ENCODE assay signal across 11 mouse cellular contexts in genomic region chr9:108453458-108453857, GRCm38 (mm10). TPM values are rescaled to one million over a fixed set of nuclear protein-coding genes. Genes with fewer than 3 reads are reported as not detected.
DNase-seq lines count a peak whose midpoint lies in the region; ATAC-seq and TF ChIP-seq lines count a peak whose summit lies in the region.
"Had no signal": no experiment of that assay in that cellular context is flagged by ENCODE, and none has a peak within 500 bp of the region (broad histone marks: within the 10 kb centered on the region; RNA-seq: fewer than 3 reads in every experiment).

No protein-coding gene starts in this region.

- H3K9me3 ChIP-seq in heart, embryonic 14.5 days (ENCODE audit: control insufficient read depth, low read length) = no peaks in the 10 kb centered on the region
- no peaks in the 10 kb centered on the region for H3K9me3 ChIP-seq in lung, embryonic 15.5 days
- H3K9me3 ChIP-seq in hindbrain, postnatal 0 days (ENCODE audit: low read length) = no peaks in the 10 kb centered on the region
- no peaks in the 10 kb centered on the region for H3K9me3 ChIP-seq in stomach, embryonic 14.5 days (ENCODE audit: control insufficient read depth, low read depth, low read length)
- H3K9me3 ChIP-seq: liver, embryonic 15.5 days had no signal

- H3K4me1 ChIP-seq in heart, embryonic 14.5 days (ENCODE audit: control insufficient read depth in 2 of 2, insufficient read depth in 2 of 2, low read length in 2 of 2) = peaks cover 24 to 36% of the 10 kb centered on the region in 2 experiments
- H3K4me1 ChIP-seq in lung, embryonic 15.5 days = peaks cover 43% of the 10 kb centered on the region
- peaks cover 27% of the 10 kb centered on the region for H3K4me1 ChIP-seq in hindbrain, postnatal 0 days (ENCODE audit: insufficient read depth, low read length)
- H3K4me1 ChIP-seq in stomach, embryonic 14.5 days (ENCODE audit: control insufficient read depth, insufficient read depth, low read length) = peaks cover 30% of the 10 kb centered on the region

- H3K9ac ChIP-seq in heart, embryonic 14.5 days (ENCODE audit: low read length) = peak overlapping the region; percentile 83
- H3K9ac ChIP-seq in lung, embryonic 15.5 days = no peak overlapping the region
- H3K9ac ChIP-seq in hindbrain, postnatal 0 days (replicated peaks; ENCODE audit: low read length) = peak overlapping the region; percentile 66; the same call in 1 of the 2 replicates
- no peak overlapping the region for H3K9ac ChIP-seq in stomach, embryonic 14.5 days (replicated peaks; ENCODE audit: low read depth, low read length)
- H3K9ac ChIP-seq: liver, embryonic 15.5 days had no signal

- 60% methylated on average over 4 of the region's 4 CpGs for WGBS in heart, embryonic 14.5 days
- 61% methylated on average over 4 of the region's 4 CpGs for WGBS in lung, embryonic 15.5 days
- WGBS in hindbrain, postnatal 0 days = 59% methylated on average over 4 of the region's 4 CpGs
- WGBS in stomach, embryonic 14.5 days = 57% methylated on average over 4 of the region's 4 CpGs

- no peak for TF ChIP-seq CTCF in hindbrain, postnatal 0 days (IDR thresholded peaks at IDR 0.05; ENCODE audit: low read depth)

- peaks cover 13% of the 10 kb centered on the region for H3K36me3 ChIP-seq in heart, embryonic 14.5 days (ENCODE audit: control insufficient read depth, insufficient read depth, low read length)
- H3K36me3 ChIP-seq in lung, embryonic 15.5 days = peaks cover 8% of the 10 kb centered on the region
- peaks cover 3% of the 10 kb centered on the region; the same call in 1 of the 2 replicates for H3K36me3 ChIP-seq in hindbrain, postnatal 0 days (ENCODE audit: insufficient read depth, low read length)
- H3K36me3 ChIP-seq in stomach, embryonic 14.5 days (ENCODE audit: control insufficient read depth, insufficient read depth, low read length) = peaks cover 3% of the 10 kb centered on the region; the same call in 1 of the 2 replicates

- H3K4me2 ChIP-seq in heart, embryonic 14.5 days (ENCODE audit: low read length) = 0 out of 2 replicates have a peak overlapping the region, but pooled peaks have one; percentile 85
- peak overlapping the region; percentile 98; the same call in 1 of the 2 replicates for H3K4me2 ChIP-seq in lung, embryonic 15.5 days
- H3K4me2 ChIP-seq in hindbrain, postnatal 0 days (ENCODE audit: low read depth, low read length) = peak overlapping the region; percentile 79
- H3K4me2 ChIP-seq in stomach, embryonic 14.5 days (replicated peaks; ENCODE audit: low read depth, low read length) = peak overlapping the region; percentile 52

- no peak for DNase-seq in heart, adult 18-20 months
- no peak for DNase-seq in lung, postnatal 25 days (ENCODE audit: low spot score)
- no peak for DNase-seq in hindbrain, postnatal 0 days (ENCODE audit: low spot score)
- DNase-seq in adrenal gland, postnatal 4 days (ENCODE audit: low spot score in 2 of 2) = no peak
- DNase-seq in right cerebral cortex, postnatal 14 days = no peak
- DNase-seq: kidney, postnatal 4 days had no signal

- H3K27ac ChIP-seq in heart, embryonic 14.5 days (replicated peaks in 1 of 2; ENCODE audit: control insufficient read depth in 1 of 2, insufficient read depth in 1 of 2, low read depth in 2 of 2, low read length in 2 of 2) = no peak overlapping the region; a peak in 1 of 4 replicates
- no peak overlapping the region for H3K27ac ChIP-seq in lung, embryonic 15.5 days
- peak overlapping the region; percentile 74; the same call in 1 of the 2 replicates for H3K27ac ChIP-seq in hindbrain, postnatal 0 days
- H3K27ac ChIP-seq in stomach, embryonic 14.5 days (ENCODE audit: low read length) = peak overlapping the region; percentile 84
- H3K27ac ChIP-seq: liver, embryonic 15.5 days had no signal

- no peak for ATAC-seq in heart, embryonic 14.5 days (ENCODE audit: insufficient number of reproducible peaks, insufficient read depth, low FRiP score, low read depth)
- no peak for ATAC-seq in lung, embryonic 15.5 days (ENCODE audit: borderline replicate concordance, extremely low read depth, low FRiP score, low TSS enrichment)
- ATAC-seq in hindbrain, postnatal 0 days = no peak
- no peak for ATAC-seq in stomach, embryonic 14.5 days (ENCODE audit: insufficient number of reproducible peaks, insufficient read depth, low FRiP score, low read depth)

- no peak overlapping the region for H3K4me3 ChIP-seq in heart, embryonic 14.5 days (ENCODE audit: control insufficient read depth in 1 of 2, insufficient read depth in 1 of 2, low read depth in 1 of 2, low read length in 2 of 2)
- no peak overlapping the region for H3K4me3 ChIP-seq in lung, embryonic 15.5 days
- no peak overlapping the region; the same call in 1 of the 2 replicates for H3K4me3 ChIP-seq in hindbrain, postnatal 0 days (ENCODE audit: low read length)
- H3K4me3 ChIP-seq in stomach, embryonic 14.5 days (ENCODE audit: low read depth, low read length) = peak overlapping the region; percentile 50

- H3K27me3 ChIP-seq in heart, embryonic 14.5 days (ENCODE audit: control insufficient read depth, insufficient read depth, low read length) = no peaks in the 10 kb centered on the region
- no peaks in the 10 kb centered on the region for H3K27me3 ChIP-seq in lung, embryonic 15.5 days
- no peaks in the 10 kb centered on the region for H3K27me3 ChIP-seq in hindbrain, postnatal 0 days (ENCODE audit: insufficient read depth, low read length)
- H3K27me3 ChIP-seq in stomach, embryonic 14.5 days (ENCODE audit: control insufficient read depth, insufficient read depth, low read length) = no peaks in the 10 kb centered on the region
- H3K27me3 ChIP-seq: liver, embryonic 15.5 days had no signal

RNA-seq across cellular contexts. Expression of gene Ccdc71, which starts 6.9 kb away (rescaled TPM):
- 31.0 and 31.9 TPM in 2 replicates for polyA plus RNA-seq in heart, embryonic 14.5 days (2014; fragmentation: Nextera tagmentation; extraction: Ambion mirVana)
- 10 to 100 TPM; 23.1 to 23.3 TPM for total RNA-seq in heart, adult 18-20 months (2021)
- 56.6 and 60.4 TPM in 2 replicates for polyA plus RNA-seq in lung, embryonic 15.5 days (2015; fragmentation: Nextera tagmentation; extraction: Ambion mirVana)
- 32.9 and 37.2 TPM in 2 replicates for total RNA-seq in hindbrain, postnatal 0 days (2014; rRNA removed)
- polyA plus RNA-seq in hindbrain, postnatal 0 days (2015; fragmentation: Nextera tagmentation; extraction: Ambion mirVana) = 46.9 and 55.9 TPM in 2 replicates
- polyA plus RNA-seq in stomach, embryonic 14.5 days (2014; fragmentation: Nextera tagmentation; extraction: Ambion mirVana) = 48.2 and 49.9 TPM in 2 replicates
- 10 to 100 TPM; 47.1 to 59.1 TPM for total RNA-seq in adrenal gland, postnatal 4 days (2021)

RNA-seq across cellular contexts. Expression of gene Klhdc8b, which starts 7.9 kb away (rescaled TPM):
- polyA plus RNA-seq in heart, embryonic 14.5 days (2014; fragmentation: Nextera tagmentation; extraction: Ambion mirVana) = 87.0 and 94.7 TPM in 2 replicates
- 1 to 10 TPM; 4.7 to 5.5 TPM for total RNA-seq in heart, adult 18-20 months (2021)
- polyA plus RNA-seq in lung, embryonic 15.5 days (2015; fragmentation: Nextera tagmentation; extraction: Ambion mirVana) = 67.2 and 75.3 TPM in 2 replicates
- 62.6 and 72.8 TPM in 2 replicates for total RNA-seq in hindbrain, postnatal 0 days (2014; rRNA removed)
- 44.9 and 46.5 TPM in 2 replicates for polyA plus RNA-seq in hindbrain, postnatal 0 days (2015; fragmentation: Nextera tagmentation; extraction: Ambion mirVana)
- polyA plus RNA-seq in stomach, embryonic 14.5 days (2014; fragmentation: Nextera tagmentation; extraction: Ambion mirVana) = 64.0 and 64.9 TPM in 2 replicates
- total RNA-seq in adrenal gland, postnatal 4 days (2021) = 10 to 100 TPM; 55.1 to 58.2 TPM

RNA-seq across cellular contexts. Expression of gene BC048562, which starts 17.2 kb away (rescaled TPM):
- not detected in 2 replicates for polyA plus RNA-seq in heart, embryonic 14.5 days (2014; fragmentation: Nextera tagmentation; extraction: Ambion mirVana)
- not detected for total RNA-seq in heart, adult 18-20 months (2021)
- not detected in 2 replicates for polyA plus RNA-seq in lung, embryonic 15.5 days (2015; fragmentation: Nextera tagmentation; extraction: Ambion mirVana)
- not detected in 2 replicates for total RNA-seq in hindbrain, postnatal 0 days (2014; rRNA removed)
- not detected in 2 replicates for polyA plus RNA-seq in hindbrain, postnatal 0 days (2015; fragmentation: Nextera tagmentation; extraction: Ambion mirVana)
- polyA plus RNA-seq in stomach, embryonic 14.5 days (2014; fragmentation: Nextera tagmentation; extraction: Ambion mirVana) = not detected in 2 replicates
- not detected for total RNA-seq in adrenal gland, postnatal 4 days (2021)
- total RNA-seq: gastrocnemius, adult 8-10 months had no signal
- polyA plus RNA-seq: liver, embryonic 15.5 days had no signal

RNA-seq across cellular contexts. Expression of gene Ccdc36, which starts 25.2 kb away (rescaled TPM):
- 0.73 and 0.88 TPM in 2 replicates for polyA plus RNA-seq in heart, embryonic 14.5 days (2014; fragmentation: Nextera tagmentation; extraction: Ambion mirVana)
- not detected for total RNA-seq in heart, adult 18-20 months (2021)
- polyA plus RNA-seq in lung, embryonic 15.5 days (2015; fragmentation: Nextera tagmentation; extraction: Ambion mirVana) = 2.4 and 2.6 TPM in 2 replicates
- total RNA-seq in hindbrain, postnatal 0 days (2014; rRNA removed) = 0.97 and 1.2 TPM in 2 replicates
- 1.7 TPM in 2 replicates for polyA plus RNA-seq in hindbrain, postnatal 0 days (2015; fragmentation: Nextera tagmentation; extraction: Ambion mirVana)
- polyA plus RNA-seq in stomach, embryonic 14.5 days (2014; fragmentation: Nextera tagmentation; extraction: Ambion mirVana) = 1.9 and 2.5 TPM in 2 replicates
- under 1 TPM; 0.25 to 0.28 TPM for total RNA-seq in adrenal gland, postnatal 4 days (2021)
- total RNA-seq: gastrocnemius, adult 8-10 months had no signal

RNA-seq across cellular contexts. Expression of gene Lamb2, which starts 26.1 kb away (rescaled TPM):
- 38.9 and 41.5 TPM in 2 replicates for polyA plus RNA-seq in heart, embryonic 14.5 days (2014; fragmentation: Nextera tagmentation; extraction: Ambion mirVana)
- 100 to 1,000 TPM; 334 to 339 TPM for total RNA-seq in heart, adult 18-20 months (2021)
- 66.9 and 74.4 TPM in 2 replicates for polyA plus RNA-seq in lung, embryonic 15.5 days (2015; fragmentation: Nextera tagmentation; extraction: Ambion mirVana)
- total RNA-seq in hindbrain, postnatal 0 days (2014; rRNA removed) = 77.5 and 99.8 TPM in 2 replicates
- polyA plus RNA-seq in hindbrain, postnatal 0 days (2015; fragmentation: Nextera tagmentation; extraction: Ambion mirVana) = 16.0 and 18.6 TPM in 2 replicates
- polyA plus RNA-seq in stomach, embryonic 14.5 days (2014; fragmentation: Nextera tagmentation; extraction: Ambion mirVana) = 38.7 and 43.7 TPM in 2 replicates
- total RNA-seq in adrenal gland, postnatal 4 days (2021) = 100 to 1,000 TPM; 136 to 153 TPM

Comparison
In these comparisons a context has a peak if more than half of its experiments do, and no peak if none do; other contexts are left out.
1. H3K27ac ChIP-seq: peak in hindbrain, postnatal 0 days (single experiment) and stomach, embryonic 14.5 days (single experiment); none in heart, embryonic 14.5 days (0 of 2) and lung, embryonic 15.5 days (single experiment).
2. H3K9ac ChIP-seq: peak in heart, embryonic 14.5 days (single experiment) and hindbrain, postnatal 0 days (single experiment); none in lung, embryonic 15.5 days (single experiment) and stomach, embryonic 14.5 days (single experiment).
3. Peak in every context shown above with its lines, with median percentiles within 50 percentile points of each other: H3K4me2 ChIP-seq.